Mouse (Mus musculus): ENCODE data around the gene Col9a1.
A peak's percentile ranks its signal among the peaks of the same experiment; 100 is the strongest.

Gene Col9a1

GRCm38 (mm10) chr1:24177224-24177851 lies at the start of gene Col9a1:
Col9a1 (plus strand) TSS chr1:24177610.
- DNase-seq (ENCODE audit: low spot score), result no peak

DNA sequence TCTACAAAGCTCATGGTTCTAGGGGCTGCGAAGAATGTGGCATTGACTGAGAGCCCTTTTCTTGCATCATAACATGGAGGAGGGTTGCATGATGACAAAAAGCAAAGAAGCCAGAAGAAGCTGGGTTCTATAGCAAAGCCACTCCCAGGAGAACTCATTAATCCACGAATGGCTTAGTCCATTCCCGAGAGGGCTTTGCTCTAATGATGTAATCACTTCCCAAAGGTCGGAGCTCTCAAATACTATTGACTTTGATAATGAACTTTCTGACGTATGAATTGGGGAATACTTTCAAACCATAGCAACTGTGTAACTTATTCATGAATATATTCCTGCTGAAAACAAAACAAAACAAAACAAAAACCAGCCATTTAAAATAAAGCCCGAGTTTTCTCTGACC lies 49.5 kb upstream of the Col9a1 start:
- no peak for DNase-seq (ENCODE audit: low spot score)

- no peak for DNase-seq (ENCODE audit: low spot score)
Measured at GRCm38 (mm10) chr1:24133853-24134252, 43.6 kb upstream of the Col9a1 start.

- DNase-seq (ENCODE audit: low spot score), result no peak
Measured at GRCm38 (mm10) chr1:24134792-24135191, 42.6 kb upstream of the Col9a1 start.

GRCm38 (mm10) chr1:24137133-24137532 lies 40.3 kb upstream of the Col9a1 start:
- peak; percentile 66 for DNase-seq (ENCODE audit: low spot score)

DNA sequence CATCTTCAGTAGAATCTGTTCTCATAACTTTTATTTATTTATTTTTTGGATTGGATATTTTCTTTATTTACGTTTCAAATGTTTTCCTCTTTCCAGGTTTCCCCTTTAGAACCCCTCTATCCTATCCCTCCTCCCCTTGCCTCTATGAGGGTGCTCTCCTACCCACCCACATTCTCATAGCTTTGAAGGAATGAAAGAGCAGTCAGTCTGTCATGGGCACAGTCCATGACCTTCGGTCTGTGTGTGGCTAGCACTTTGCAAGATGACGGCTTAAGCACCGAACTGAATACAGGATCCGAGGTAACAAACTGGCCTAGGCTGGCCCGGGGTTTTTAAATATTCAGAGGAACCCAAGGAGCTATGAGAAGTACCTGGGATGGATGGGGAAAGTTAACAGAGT lies 36.9 kb upstream of the Col9a1 start:
- DNase-seq (ENCODE audit: low spot score), result no peak

DNA sequence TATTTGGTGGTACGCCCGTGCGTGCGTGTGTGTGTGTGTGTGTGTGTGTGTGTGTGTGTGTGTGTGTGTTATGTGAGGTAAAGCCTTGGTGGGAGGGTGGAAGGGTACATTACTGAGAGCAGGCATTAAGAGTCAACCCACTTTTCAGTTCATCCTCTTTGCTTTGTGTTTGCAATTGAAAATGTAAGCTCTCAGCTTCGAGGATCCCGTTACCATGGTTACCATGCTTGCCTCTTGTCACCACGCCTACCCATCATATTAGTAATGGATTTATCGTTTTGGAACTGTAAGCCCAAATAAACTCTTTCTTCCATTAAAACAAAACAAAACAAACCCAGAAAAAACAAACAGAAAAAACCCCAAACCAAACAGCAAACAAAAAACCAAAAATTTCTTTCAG lies 33.9 kb upstream of the Col9a1 start:
- DNase-seq (ENCODE audit: low spot score), result no peak

- DNase-seq (ENCODE audit: low spot score), result no peak
Measured at GRCm38 (mm10) chr1:24157751-24158150, 19.7 kb upstream of the Col9a1 start.

DNA sequence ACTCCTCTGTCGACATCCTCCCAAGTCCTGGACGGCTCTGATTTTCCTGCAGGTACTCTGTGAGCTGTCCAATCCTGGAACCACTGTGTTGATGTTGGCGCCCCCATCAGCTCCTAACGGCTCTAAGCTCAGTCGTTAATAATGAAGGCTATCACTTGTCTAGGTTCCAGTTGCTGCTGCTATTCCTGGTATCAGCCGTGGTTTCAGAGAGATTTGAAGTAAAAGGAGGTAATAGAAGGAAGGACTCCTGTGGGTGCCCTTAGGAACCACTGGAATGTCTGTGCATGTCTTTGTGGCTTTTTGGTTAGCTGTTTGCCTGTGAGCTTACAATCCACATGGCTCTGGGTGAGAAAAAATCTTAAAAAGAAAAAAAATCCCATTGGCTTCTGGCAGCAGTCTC lies 8.0 kb upstream of the Col9a1 start:
- no peak for DNase-seq (ENCODE audit: low spot score)

- DNase-seq (ENCODE audit: low spot score), result peak; percentile 73
Measured at GRCm38 (mm10) chr1:24171205-24171866, 6.1 kb upstream of the Col9a1 start.

DNA sequence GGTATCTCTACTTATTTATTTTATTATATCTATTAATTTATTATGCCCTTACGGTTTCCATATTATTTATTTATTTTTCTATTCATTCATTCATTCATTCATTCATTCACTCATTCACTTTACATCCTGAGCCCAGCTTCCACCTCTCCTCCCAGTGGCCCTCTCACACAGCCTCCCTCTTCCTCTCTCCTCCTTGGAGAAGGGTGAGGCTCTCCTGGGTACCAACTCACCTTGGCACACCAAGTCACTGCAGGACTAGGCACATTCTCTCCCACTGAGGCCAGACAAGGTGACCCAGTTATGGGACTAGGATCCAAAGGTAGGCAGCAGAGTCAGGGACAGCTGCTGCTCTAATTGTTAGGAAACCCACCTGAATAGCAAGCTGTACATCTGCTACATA lies 5.5 kb upstream of the Col9a1 start:
- no peak for DNase-seq (ENCODE audit: low spot score)

DNA sequence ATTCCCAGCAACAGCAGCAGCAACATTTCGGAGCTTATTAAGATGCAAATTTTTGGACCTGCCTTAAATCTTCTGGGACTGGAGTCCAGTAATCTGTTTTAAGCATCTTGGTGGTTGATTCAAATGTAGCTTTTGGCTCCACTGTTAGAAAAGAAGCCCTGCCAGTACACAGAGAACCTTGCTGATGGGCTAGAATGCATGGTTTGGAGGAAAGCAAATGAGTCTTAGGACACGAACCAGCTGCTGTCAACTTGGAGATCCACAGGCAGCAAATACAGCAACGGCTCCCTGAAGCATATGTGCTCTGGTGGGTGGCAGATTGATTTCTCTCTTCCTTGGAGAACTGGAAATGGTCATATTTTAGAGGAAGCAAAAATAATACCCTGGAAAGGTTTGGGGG lies 4.8 kb upstream of the Col9a1 start:
- DNase-seq (ENCODE audit: low spot score), result no peak

DNA sequence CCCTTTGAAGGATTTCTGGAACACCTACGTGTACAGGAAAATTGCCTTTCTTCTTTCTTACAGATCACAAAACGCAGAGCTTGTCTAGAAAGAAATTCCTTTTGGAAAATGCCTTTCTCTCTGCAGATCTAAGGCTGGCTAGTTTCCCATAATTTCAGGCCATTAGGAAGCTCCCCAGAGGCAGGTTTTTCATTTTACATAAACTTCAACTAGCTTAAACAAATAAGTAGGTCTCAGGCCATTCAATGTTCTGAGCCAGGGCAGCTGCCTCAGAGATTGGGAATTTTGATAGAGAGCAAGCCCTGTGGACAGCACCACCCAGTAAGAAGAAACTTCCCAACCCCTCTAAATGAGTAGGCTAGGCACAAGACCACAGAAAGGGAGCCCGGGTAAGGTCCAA lies 1.6 kb upstream of the Col9a1 start:
- DNase-seq (ENCODE audit: low spot score), result no peak

GRCm38 (mm10) chr1:24179856-24180255 lies 2.4 kb downstream of the Col9a1 start:
- DNase-seq (ENCODE audit: low spot score), result no peak

- no peak for DNase-seq (ENCODE audit: low spot score)
Measured at GRCm38 (mm10) chr1:24184981-24185380, 7.6 kb downstream of the Col9a1 start.

DNA sequence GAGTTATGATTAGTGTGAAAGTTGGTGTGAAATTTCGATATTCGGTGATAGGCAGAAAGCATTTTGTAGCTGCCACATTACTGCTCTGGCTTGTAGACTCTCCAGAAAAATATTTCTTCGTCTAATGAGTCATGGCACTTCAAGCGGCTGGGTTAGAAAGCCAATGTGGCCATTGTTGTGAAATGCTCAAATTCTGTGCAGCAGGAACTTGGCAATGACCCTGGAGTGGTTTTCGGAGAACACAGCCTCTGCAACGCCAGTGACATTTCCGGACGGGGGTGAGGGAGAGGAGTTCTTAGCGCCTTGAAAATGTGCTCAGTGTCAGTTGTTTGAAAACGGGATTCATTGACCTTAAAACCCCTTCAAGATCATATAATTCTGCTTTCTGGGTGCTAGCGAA lies 9.6 kb downstream of the Col9a1 start:
- no peak for DNase-seq (ENCODE audit: low spot score)

- DNase-seq (ENCODE audit: low spot score), result no peak
Measured at GRCm38 (mm10) chr1:24191668-24192067, 14.3 kb downstream of the Col9a1 start.

DNA sequence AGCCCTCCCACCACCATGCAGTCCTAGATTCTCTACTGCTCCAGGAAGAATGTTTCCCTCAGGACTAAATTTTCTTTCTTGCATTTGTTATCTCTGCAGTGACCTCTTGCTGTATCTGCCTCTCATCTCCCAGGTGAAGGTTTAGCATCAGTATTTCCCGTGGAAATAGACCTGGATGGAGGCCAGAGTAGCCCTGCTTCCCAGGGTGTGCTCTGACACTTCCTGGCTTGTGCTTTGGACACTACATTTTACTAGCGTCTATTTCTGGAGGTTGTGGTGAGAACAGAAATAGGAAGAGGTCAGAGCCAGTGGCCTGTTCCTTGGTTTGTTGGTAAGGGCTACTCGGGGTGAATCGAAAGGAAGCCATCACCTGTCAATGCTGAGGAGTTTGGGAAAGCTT lies 16.7 kb downstream of the Col9a1 start:
- DNase-seq (ENCODE audit: low spot score), result no peak

DNA sequence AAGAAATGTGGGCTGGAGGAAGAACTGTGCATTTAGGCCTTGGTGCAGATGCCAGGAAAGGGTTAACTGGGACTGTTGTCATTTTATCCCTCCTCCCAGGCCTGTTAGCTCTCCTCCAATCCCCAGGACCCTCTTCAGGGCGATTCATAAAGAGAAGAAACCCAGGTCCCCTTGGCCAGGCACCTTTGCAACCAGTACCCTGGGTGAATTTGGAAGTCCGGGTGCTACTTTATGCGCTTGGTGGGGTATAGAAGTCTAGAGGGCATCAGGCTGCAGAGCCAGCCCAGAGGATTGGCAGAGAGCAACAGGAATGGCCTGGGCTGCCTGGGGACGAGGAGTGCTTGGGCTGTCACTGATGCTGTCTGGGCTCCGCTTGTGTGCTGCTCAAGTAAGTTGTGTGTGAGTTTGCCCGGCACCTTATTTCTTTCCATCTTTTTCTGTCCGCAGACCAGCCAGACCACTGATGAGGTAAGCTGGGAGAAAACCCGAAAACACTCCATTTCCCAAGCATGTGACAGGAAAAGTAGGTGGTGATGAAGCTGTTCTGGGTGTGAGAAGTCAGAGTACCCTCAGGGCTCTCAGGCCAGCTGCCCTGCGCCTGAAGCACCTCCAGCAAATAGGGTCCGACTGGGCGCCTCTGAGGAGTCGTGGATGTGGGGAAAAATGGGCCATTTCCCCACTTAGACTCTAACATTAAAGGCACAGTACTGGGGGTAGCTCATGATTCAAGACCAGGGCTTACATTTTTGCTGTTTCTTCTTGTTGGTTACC lies 17.8 kb downstream of the Col9a1 start:
- DNase-seq (ENCODE audit: low spot score), result no peak

DNA sequence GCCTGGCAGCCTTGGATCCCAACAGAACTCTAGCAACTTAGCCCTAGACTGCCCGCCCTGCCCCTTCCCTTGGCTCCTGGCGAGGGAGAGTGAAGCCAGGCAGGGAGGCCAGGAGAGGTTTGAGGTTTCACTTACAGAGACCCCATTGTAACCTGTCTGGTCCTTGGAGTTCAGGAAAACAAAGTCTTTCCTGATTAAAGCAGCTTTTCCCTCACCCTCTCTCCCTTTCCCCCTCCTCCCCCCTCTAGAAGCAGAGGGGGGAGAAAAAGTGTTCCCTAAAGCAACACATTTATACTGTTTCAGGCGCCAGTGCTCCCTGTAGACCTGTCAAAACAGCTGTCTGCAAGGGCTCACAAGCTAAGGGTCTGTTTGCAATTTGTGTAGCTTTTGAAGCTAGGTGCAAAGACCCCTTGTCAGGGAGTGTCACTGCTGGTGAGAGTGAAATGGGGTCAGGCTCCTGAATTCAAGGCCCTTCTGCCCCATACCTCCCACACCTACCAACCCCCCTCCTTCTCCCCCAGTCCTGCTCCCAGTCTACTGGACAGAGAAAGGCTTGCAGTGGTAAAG lies 18.6 kb downstream of the Col9a1 start:
- no peak for DNase-seq (ENCODE audit: low spot score)

GRCm38 (mm10) chr1:24211621-24212385 lies 34.4 kb downstream of the Col9a1 start:
- DNase-seq (ENCODE audit: low spot score), result no peak

- DNase-seq (ENCODE audit: low spot score), result no peak
Measured at GRCm38 (mm10) chr1:24219041-24219440, 41.6 kb downstream of the Col9a1 start.

Data from layer of hippocampus, adult 11-12 months (tissue).